Mouse (Mus musculus): ENCODE measurements around the gene Nek6. TPM values are rescaled to one million over a fixed set of nuclear protein-coding genes. Genes with fewer than 3 reads are reported as not detected.
A peak's percentile ranks its signal among the peaks of the same experiment; 100 is the strongest.

The Nek6 gene
- polyA plus RNA-seq, 1 experiment from 2014 or later = 96.0 TPM

DNA sequence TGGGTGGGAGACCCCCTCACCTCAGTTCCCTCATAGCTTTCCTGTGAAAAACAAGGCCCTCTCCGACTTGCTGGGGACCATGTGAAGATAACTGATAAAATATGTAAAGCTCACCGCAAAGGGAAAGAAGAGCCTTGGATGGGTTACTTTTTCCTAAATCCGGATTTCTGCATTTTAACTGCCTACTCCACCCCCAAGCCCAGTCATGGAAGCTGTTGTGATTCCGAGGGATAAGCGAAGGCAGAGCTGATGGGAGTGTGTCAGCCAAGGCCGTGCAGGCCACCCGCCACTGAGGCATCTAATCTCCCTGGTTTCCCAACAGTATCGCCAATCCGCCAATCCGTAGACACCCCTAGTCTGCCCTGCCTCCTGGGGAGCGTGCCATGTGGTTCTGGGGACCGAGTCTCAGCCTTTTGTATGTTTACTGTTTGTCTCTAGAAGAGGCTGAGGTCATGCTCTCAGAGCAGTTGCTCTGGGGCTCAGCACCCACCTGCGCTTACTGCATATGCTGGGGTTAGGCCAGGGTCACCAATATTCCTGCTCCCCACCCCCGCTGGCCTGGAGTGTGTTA is 18.2 kb downstream of the Nek6 start:
- Histone ChIP-seq H3K4me1 (peaks cover 33% of the 10 kb centered on the region), H3K9ac (replicated peaks) (no peak overlapping the region), H3K36me3 (0 out of 2 replicates have a peak, but pooled peaks cover 2% of the 10 kb centered on the region), H3K27ac (replicated peaks) (no peak overlapping the region), H3K27me3 (0 out of 2 replicates have a peak, but pooled peaks cover 4% of the 10 kb centered on the region), H3K4me3 (no peak overlapping the region), H3K9me3 (no peaks in the 10 kb centered on the region), H3K4me2 (replicated peaks) (no peak overlapping the region)
- no peak for ATAC-seq (ENCODE audit: low FRiP score, low read depth)
- WGBS = 72% methylated on average over 14 of the region's 14 CpGs

DNA sequence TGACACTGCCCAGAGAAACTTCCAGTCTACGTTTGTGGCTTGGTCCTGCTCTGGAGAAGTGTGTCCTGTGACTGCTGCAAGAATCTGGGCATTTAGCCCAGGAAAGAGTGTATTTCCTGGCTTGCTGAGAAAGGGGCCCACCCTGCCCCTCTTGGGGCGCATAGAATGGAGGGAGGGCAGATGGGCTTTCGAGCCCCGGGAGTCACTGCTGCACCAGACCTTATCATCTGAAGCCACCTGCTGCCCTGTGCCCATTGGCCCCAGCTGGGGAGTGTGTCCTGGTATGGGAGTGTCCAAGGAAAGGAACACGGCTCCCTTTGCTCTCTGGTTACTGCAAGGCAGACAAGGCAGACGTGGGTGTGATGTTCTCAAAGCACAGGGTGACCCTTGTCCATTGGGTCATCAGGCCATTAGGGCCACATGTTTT is 19.5 kb downstream of the Nek6 start:
- Histone ChIP-seq H3K27me3 (0 out of 2 replicates have a peak, but pooled peaks cover 4% of the 10 kb centered on the region), H3K9ac (replicated peaks) (no peak overlapping the region), H3K4me1 (peaks cover 46% of the 10 kb centered on the region), H3K36me3 (no peaks in the 10 kb centered on the region), H3K27ac (replicated peaks) (no peak overlapping the region), H3K4me3 (no peak overlapping the region), H3K4me2 (replicated peaks) (no peak overlapping the region), H3K9me3 (no peaks in the 10 kb centered on the region)
- 60% methylated on average over 6 of the region's 6 CpGs for WGBS
- no peak for ATAC-seq (ENCODE audit: low FRiP score, low read depth)

DNA sequence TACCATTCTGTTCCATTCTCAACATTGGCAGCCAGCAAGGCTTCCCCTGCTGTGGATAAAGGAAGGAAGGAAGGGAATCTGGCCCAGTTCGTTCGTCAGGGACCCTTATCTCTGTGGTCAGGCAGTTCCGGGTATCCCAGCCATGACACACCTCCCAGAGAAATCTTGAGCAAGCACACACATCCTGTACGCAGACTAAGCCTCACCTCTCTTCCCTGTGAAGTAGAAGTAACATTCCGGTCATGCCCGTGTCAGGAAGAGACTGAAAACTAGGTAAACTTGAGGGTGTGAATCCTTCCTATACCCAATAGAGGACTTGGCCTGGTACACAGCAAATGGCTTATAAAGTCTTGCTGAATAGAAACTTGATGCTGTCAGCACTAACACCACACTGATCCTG is 21.9 kb downstream of the Nek6 start:
- Histone ChIP-seq H3K4me1 (peaks cover 59% of the 10 kb centered on the region), H3K36me3 (no peaks in the 10 kb centered on the region), H3K27me3 (0 out of 2 replicates have a peak, but pooled peaks cover 4% of the 10 kb centered on the region), H3K4me2 (replicated peaks) (no peak overlapping the region), H3K9ac (replicated peaks) (no peak overlapping the region), H3K27ac (replicated peaks) (no peak overlapping the region), H3K9me3 (no peaks in the 10 kb centered on the region), H3K4me3 (no peak overlapping the region)
- 77% methylated on average over 6 of the region's 6 CpGs for WGBS
- ATAC-seq (ENCODE audit: low FRiP score, low read depth) = no peak

DNA sequence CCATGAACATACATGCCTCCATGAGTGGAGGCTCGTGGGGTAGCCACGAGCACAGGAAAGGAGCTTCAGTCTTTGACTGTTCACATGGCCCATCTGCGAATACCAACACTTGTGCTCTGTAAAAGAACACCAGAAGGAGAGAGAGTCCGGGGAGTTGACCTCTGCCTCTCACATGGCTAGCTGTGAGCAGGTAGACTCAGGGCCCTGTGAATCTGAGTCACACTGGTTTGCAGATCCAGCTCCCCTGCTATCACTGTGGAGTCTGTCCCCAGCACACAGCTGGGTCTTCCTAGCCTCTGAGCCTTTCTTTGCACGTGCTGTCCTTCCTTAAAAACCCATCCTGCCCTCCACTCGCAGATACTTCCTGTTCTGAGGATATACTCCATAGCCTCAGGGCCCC is 22.3 kb downstream of the Nek6 start:
- 0 out of 2 replicates have a peak, but pooled peaks cover 4% of the 10 kb centered on the region for H3K27me3 ChIP-seq
- WGBS = 66% methylated on average over 6 of the region's 6 CpGs
- H3K9me3 ChIP-seq = no peaks in the 10 kb centered on the region
- H3K4me3 ChIP-seq = no peak overlapping the region
- H3K4me2 ChIP-seq (replicated peaks) = no peak overlapping the region
- H3K36me3 ChIP-seq = no peaks in the 10 kb centered on the region
- no peak overlapping the region for H3K9ac ChIP-seq (replicated peaks)
- H3K4me1 ChIP-seq = peaks cover 59% of the 10 kb centered on the region
- no peak overlapping the region for H3K27ac ChIP-seq (replicated peaks)
- ATAC-seq (ENCODE audit: low FRiP score, low read depth) = no peak

DNA sequence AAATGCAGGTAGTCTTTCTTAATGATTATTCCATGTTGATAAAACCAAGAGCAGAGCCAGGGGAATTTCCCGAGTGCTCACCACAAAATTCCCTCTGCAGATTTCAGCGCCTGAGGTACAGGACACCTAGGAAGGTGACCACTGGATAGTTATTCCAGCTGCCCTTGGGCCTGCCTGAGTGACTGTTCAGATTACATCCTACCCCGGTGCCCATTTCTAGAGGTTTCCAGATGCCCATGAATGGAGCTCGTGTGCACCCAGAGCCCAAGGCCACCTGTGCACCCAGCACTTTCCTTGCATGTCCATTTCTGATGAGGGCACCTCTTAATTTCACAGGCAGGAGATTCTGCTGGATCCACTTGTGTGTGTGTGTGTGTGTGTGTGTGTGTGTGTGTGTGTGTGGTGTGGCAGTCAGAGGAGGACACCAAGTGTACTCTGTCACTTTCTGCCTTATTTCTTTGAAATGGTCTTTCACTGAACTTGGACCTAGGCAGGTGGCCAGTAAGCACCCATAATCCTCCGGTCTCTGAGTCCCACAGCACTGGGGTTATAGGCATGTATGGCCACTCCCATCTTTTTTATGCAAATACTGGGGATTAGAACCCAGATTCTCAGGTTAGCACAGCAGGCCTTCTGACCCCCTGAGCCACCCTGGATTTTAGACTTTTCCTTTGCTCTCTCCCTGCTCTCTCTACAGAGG is 22.9 kb downstream of the Nek6 start:
- H3K4me1 ChIP-seq = peaks cover 59% of the 10 kb centered on the region
- WGBS = 74% methylated on average over 5 of the region's 5 CpGs
- no peak overlapping the region for H3K27ac ChIP-seq (replicated peaks)

DNA sequence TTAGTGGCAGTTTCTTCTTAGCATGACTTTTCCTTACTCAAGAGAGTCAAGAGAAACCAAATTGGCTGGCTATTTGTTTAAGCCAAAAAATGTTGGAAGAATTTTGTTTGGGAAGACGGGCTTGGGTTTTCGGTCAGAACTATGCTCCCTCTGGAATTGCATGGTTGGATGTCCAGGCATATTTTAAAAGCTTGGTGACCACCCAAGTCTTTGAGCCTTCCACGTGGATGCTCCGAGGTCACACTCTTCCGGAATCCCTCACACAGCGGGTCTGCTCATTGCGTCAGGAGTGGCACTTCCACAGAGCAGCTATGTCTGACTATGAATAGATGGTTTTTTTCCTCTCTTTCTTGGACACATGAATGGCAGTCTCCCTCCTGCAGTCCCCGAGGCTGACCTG is 23.6 kb downstream of the Nek6 start:
- Histone ChIP-seq H3K27me3 (0 out of 2 replicates have a peak, but pooled peaks cover 4% of the 10 kb centered on the region), H3K27ac (replicated peaks) (no peak overlapping the region)
- no peak for ATAC-seq (ENCODE audit: low FRiP score, low read depth)

More for the DNA sequence above, 22.9 kb downstream of the Nek6 start:
- no peak overlapping the region for H3K4me2 ChIP-seq (replicated peaks)
- no peaks in the 10 kb centered on the region for H3K9me3 ChIP-seq
- H3K4me3 ChIP-seq = no peak overlapping the region
- no peaks in the 10 kb centered on the region for H3K36me3 ChIP-seq
- no peak for ATAC-seq (ENCODE audit: low FRiP score, low read depth)
- 0 out of 2 replicates have a peak, but pooled peaks cover 4% of the 10 kb centered on the region for H3K27me3 ChIP-seq
- H3K9ac ChIP-seq (replicated peaks) = no peak overlapping the region

DNA sequence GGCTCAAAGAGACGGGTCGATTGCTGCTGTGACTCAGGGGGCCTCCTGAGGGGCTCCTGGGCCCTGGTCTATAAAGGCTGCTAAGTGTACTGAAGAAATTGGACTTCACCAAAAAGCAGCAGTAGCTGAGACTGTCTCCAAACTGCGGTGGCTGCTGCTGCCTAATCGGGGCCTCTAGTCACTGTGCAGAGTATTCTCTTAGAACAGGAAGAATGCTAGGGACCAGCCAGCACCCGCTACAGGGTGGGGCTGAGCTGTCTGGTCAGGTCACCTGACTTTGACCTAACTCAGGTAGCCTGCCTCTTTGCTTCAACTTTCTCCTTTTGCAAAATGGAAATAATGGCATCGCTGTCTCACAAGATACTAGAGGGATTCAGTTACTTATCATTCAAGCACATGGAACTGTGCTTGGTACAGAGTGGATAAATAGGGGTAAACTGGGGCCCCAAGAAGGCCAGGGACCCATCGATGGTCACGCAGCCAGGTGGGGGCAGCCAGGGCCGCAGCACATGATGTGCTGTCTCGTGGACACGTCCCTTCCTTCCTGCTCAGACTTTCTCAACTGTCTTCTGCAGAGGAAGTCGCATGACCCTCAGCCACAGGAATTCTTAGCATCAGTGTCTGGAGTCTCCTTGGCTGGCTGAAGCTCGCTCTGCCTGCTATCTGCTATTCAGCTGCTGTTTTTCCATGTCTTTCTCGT is 24.2 kb downstream of the Nek6 start:
- WGBS = 72% methylated on average over 14 of the region's 14 CpGs
- peaks cover 59% of the 10 kb centered on the region for H3K4me1 ChIP-seq
- ATAC-seq (ENCODE audit: low FRiP score, low read depth) = no peak

More for the DNA sequence above, 23.6 kb downstream of the Nek6 start:
- Histone ChIP-seq H3K36me3 (no peaks in the 10 kb centered on the region), H3K9me3 (no peaks in the 10 kb centered on the region), H3K4me2 (replicated peaks) (no peak overlapping the region; the same call in 1 of the 2 replicates), H3K4me3 (no peak overlapping the region), H3K4me1 (peaks cover 59% of the 10 kb centered on the region), H3K9ac (replicated peaks) (no peak overlapping the region)
- WGBS = 46% methylated on average over 8 of the region's 8 CpGs

DNA sequence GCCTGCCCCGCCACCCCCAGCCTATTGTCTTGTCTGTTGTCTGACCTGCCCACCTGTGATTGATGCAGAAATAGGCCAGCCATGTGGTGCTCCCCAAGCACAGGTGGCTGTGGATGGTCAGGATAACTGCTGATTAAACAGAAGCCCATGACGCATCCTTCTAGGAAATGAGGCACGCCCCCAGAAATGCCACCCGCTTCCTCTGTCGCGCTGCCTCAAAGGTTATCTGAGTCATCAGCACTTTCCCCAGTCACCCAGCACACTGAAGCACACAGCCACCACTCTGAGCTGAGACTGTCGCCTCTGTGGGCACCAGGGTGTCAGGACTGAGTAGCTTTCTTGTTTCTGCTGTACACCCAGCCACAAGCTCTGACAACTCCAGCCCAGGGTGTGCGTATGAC is 24.9 kb downstream of the Nek6 start:
- 89% methylated on average over 8 of the region's 8 CpGs for WGBS
- no peak for ATAC-seq (ENCODE audit: low FRiP score, low read depth)

More for the DNA sequence above, 24.2 kb downstream of the Nek6 start:
- Histone ChIP-seq H3K9me3 (no peaks in the 10 kb centered on the region), H3K36me3 (no peaks in the 10 kb centered on the region), H3K27ac (replicated peaks) (no peak overlapping the region), H3K4me3 (no peak overlapping the region), H3K27me3 (0 out of 2 replicates have a peak, but pooled peaks cover 4% of the 10 kb centered on the region), H3K4me2 (replicated peaks) (no peak overlapping the region; the same call in 1 of the 2 replicates), H3K9ac (replicated peaks) (no peak overlapping the region; the same call in 1 of the 2 replicates)

DNA sequence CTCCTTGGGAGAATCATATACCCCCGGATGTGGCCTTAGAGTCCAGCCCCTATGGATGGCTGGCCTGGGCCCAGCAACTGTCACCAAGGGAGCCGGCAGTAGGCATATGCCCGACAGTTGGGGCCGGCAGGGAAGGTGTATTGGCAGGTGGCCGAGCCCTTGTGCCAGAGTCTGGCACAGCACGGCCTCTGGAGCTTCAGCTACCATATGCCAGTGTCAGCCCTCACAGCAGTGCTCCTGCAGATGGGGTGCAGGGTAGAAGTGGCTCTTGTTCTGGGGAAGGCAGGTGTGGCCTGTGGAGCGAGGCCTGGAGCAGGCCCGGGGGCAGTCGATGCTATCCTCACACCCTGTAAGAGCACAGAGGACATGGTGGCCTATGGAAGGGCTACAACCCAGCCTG is 28.2 kb downstream of the Nek6 start:
- Histone ChIP-seq H3K4me3 (no peak overlapping the region), H3K9me3 (no peaks in the 10 kb centered on the region), H3K36me3 (no peaks in the 10 kb centered on the region), H3K27ac (replicated peaks) (no peak overlapping the region), H3K27me3 (no peaks in the 10 kb centered on the region), H3K9ac (replicated peaks) (no peak overlapping the region), H3K4me2 (replicated peaks) (no peak overlapping the region), H3K4me1 (peaks cover 50% of the 10 kb centered on the region)
- ATAC-seq (ENCODE audit: low FRiP score, low read depth) = peak; percentile 21; the same call in 1 of the 2 replicates
- WGBS = 80% methylated on average over 9 of the region's 9 CpGs

More for the DNA sequence above, 24.9 kb downstream of the Nek6 start:
- Histone ChIP-seq H3K4me3 (no peak overlapping the region), H3K9ac (replicated peaks) (no peak overlapping the region), H3K36me3 (no peaks in the 10 kb centered on the region), H3K27me3 (0 out of 2 replicates have a peak, but pooled peaks cover 4% of the 10 kb centered on the region), H3K4me2 (replicated peaks) (no peak overlapping the region), H3K4me1 (peaks cover 55% of the 10 kb centered on the region), H3K27ac (replicated peaks) (no peak overlapping the region), H3K9me3 (no peaks in the 10 kb centered on the region)

DNA sequence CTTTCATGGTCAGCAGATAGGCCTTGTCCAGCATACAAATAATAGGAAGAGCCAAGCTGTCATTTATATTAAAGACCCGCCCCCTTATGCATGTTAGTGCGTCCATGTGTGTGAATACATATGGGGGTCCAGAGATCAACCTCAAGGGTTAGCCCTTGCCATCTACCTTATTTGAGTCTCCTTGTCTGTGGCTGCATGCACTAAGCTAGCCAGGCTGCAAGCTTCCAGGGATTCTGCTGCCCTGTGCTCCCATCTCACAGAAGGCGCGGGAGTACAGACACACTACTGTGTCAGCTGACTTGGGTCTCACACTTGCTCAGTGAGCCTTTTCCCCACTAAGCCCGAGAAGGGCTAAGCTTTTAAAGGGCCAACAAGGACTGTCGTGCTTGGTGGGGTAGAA is 29.2 kb downstream of the Nek6 start:
- Histone ChIP-seq H3K4me2 (replicated peaks) (no peak overlapping the region), H3K9ac (replicated peaks) (no peak overlapping the region), H3K4me3 (no peak overlapping the region), H3K4me1 (peaks cover 43% of the 10 kb centered on the region), H3K27me3 (no peaks in the 10 kb centered on the region), H3K36me3 (no peaks in the 10 kb centered on the region), H3K9me3 (no peaks in the 10 kb centered on the region), H3K27ac (replicated peaks) (no peak overlapping the region)
- no peak for ATAC-seq (ENCODE audit: low FRiP score, low read depth)
- 83% methylated on average over 6 of the region's 6 CpGs for WGBS

DNA sequence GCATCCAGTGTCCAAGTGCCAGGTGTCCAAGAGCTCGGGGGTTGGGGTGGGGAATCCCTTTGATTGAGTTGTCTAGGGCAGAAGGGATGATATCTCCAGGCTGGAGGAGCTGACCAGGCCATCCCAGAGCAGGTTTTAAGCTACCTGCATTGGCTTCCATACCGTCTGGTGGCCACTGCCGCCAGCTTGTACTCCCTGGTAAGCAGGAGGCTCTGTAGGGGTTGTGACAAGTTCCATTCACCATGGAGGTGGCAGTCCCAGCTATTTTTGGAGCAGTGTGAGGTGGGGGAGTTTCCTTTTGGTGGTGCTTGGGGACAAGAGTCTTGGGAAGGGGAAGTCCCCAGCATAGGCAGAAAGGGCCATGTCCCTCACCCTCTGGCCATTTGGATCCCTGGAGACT is 29.7 kb downstream of the Nek6 start:
- no peak overlapping the region for H3K9ac ChIP-seq (replicated peaks)
- H3K36me3 ChIP-seq = no peaks in the 10 kb centered on the region
- 71% methylated on average over 3 of the region's 3 CpGs for WGBS
- H3K27ac ChIP-seq (replicated peaks) = no peak overlapping the region
- no peak overlapping the region for H3K4me2 ChIP-seq (replicated peaks)
- peaks cover 44% of the 10 kb centered on the region for H3K4me1 ChIP-seq
- H3K9me3 ChIP-seq = no peaks in the 10 kb centered on the region
- H3K27me3 ChIP-seq = no peaks in the 10 kb centered on the region
- ATAC-seq (ENCODE audit: low FRiP score, low read depth) = no peak
- no peak overlapping the region for H3K4me3 ChIP-seq

DNA sequence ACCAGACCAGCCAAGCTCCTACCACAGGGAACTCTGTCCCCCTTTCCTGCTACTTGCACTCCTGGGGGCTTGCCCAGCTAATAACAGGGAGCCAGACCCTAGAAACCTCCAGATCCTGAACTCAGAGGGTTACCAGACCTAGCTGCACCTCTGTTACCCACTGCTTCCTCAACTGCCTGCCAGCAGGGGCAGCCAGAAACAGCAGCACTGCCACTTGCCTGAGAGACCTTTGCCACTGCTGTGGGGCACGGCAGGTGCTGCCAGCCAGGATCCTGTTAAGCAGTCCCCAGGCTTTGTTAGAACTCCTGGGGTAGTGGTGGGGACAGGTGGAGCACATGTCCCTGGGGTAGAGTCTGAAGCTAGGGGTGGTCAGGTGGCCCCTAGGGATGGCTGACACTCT is 30.1 kb downstream of the Nek6 start:
- H3K27ac ChIP-seq (replicated peaks) = no peak overlapping the region
- no peak overlapping the region for H3K9ac ChIP-seq (replicated peaks)
- 80% methylated on average over 1 of the region's 1 CpGs for WGBS
- H3K36me3 ChIP-seq = no peaks in the 10 kb centered on the region
- peaks cover 49% of the 10 kb centered on the region for H3K4me1 ChIP-seq
- H3K4me3 ChIP-seq = no peak overlapping the region
- H3K9me3 ChIP-seq = no peaks in the 10 kb centered on the region
- H3K27me3 ChIP-seq = no peaks in the 10 kb centered on the region
- no peak for ATAC-seq (ENCODE audit: low FRiP score, low read depth)
- H3K4me2 ChIP-seq (replicated peaks) = no peak overlapping the region

All from midbrain, embryonic 12.5 days (tissue).